Mouse (Mus musculus): ENCODE data around the gene Spag4. TPM values are rescaled to one million over a fixed set of nuclear protein-coding genes. Genes with fewer than 3 reads are reported as not detected.

The Spag4 gene
- 2.7 and 4.2 TPM in 2 replicates for polyA plus RNA-seq (2015; fragmentation: Nextera tagmentation; extraction: Ambion mirVana)

GRCm38 (mm10) chr2:156065099-156066041, at the start of gene Spag4:
Gene Spag4, plus strand, starts transcription at chr2:156065175.

GRCm38 (mm10) chr2:156052816-156053215, 12.2 kb upstream of the Spag4 start, which contains the start of gene Fer1l4:
Gene Fer1l4, minus strand, starts transcription at chr2:156052947.

DNA sequence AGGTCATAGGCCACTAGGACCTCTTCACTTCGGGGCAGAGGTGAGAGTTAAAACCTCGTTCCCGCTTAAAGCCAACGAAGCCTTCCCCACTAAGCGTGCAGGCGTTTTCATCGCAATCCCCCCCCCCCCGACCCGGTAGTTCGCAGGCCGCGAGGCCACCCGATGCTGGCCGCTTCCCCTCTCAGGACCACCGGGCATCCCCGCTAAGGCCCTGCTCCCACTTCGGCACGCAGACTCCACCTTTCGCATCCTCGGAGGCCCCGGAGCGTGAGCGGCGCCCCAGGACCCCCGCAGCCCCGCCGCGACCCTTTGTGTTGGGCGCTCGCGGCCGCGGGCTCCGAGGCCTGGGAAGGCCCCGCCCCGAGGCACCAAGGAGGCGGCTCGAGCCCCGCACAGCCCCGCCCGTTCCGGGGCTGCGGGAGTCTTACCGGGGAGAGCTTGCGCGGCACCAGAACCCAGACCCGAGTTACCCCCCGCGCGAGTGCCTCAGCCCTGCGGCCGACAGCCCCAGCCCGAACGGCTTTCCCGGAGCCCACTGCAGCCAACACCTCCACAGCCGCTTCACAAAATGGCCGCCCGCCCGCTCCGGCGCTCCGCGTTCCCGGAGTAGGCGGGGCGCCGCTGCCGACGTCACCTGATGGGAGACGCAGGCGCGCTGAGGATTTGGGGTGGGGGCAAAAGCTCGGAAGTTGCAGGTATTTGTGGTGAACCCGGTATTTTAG, 46.5 kb downstream of the Spag4 start, which contains the start of the genes Cpne1 and Rbm12:
TSS of gene Cpne1 (minus strand) at position 608 of the 722 bp plus-strand sequence.
TSS of gene Rbm12 (minus strand) at position 621 of the 722 bp plus-strand sequence.

Other genes with a start within 250 kb of the Spag4 start
- gene BC029722, start 245.7 kb upstream of the Spag4 start, polyA plus RNA-seq (2015; fragmentation: Nextera tagmentation; extraction: Ambion mirVana): 58.7 and 116 TPM in 2 replicates
- 166 and 202 TPM in 2 replicates for gene Eif6, start 238.2 kb upstream of the Spag4 start, polyA plus RNA-seq (2015; fragmentation: Nextera tagmentation; extraction: Ambion mirVana)
- gene Fam83c, start 230.3 kb upstream of the Spag4 start, polyA plus RNA-seq (2015; fragmentation: Nextera tagmentation; extraction: Ambion mirVana): 0.05 and 0.12 TPM in 2 replicates
- 80.5 and 107 TPM in 2 replicates for gene Uqcc1, start 134.9 kb upstream of the Spag4 start, polyA plus RNA-seq (2015; fragmentation: Nextera tagmentation; extraction: Ambion mirVana)
- gene Gm15557, start 124.4 kb upstream of the Spag4 start, polyA plus RNA-seq (2015; fragmentation: Nextera tagmentation; extraction: Ambion mirVana): 0.19 and 0.97 TPM in 2 replicates
- gene Gdf5, start 119.8 kb upstream of the Spag4 start, polyA plus RNA-seq (2015; fragmentation: Nextera tagmentation; extraction: Ambion mirVana): 0.63 and 0.97 TPM in 2 replicates
- 5.5 and 9.7 TPM in 2 replicates for gene Cep250, start 108.7 kb upstream of the Spag4 start, polyA plus RNA-seq (2015; fragmentation: Nextera tagmentation; extraction: Ambion mirVana)
- gene 6430550D23Rik, start 57.2 kb upstream of the Spag4 start, polyA plus RNA-seq (2015; fragmentation: Nextera tagmentation; extraction: Ambion mirVana): 1.1 and 2.0 TPM in 2 replicates
- gene Ergic3, start 57.1 kb upstream of the Spag4 start, polyA plus RNA-seq (2015; fragmentation: Nextera tagmentation; extraction: Ambion mirVana): 226 and 249 TPM in 2 replicates
- gene Fer1l4, start 12.2 kb upstream of the Spag4 start, polyA plus RNA-seq (2015; fragmentation: Nextera tagmentation; extraction: Ambion mirVana): 0.13 TPM in 1 of 2 replicates, not detected in the other
- gene Cpne1, start 46.8 kb downstream of the Spag4 start, polyA plus RNA-seq (2015; fragmentation: Nextera tagmentation; extraction: Ambion mirVana): 26.5 and 28.3 TPM in 2 replicates
- 8.5 and 12.1 TPM in 2 replicates for gene Rbm12, start 46.8 kb downstream of the Spag4 start, polyA plus RNA-seq (2015; fragmentation: Nextera tagmentation; extraction: Ambion mirVana)
- 4.5 and 7.1 TPM in 2 replicates for gene Gm28036, start 61.9 kb downstream of the Spag4 start, polyA plus RNA-seq (2015; fragmentation: Nextera tagmentation; extraction: Ambion mirVana)
- 691 and 754 TPM in 2 replicates for gene Romo1, start 78.9 kb downstream of the Spag4 start, polyA plus RNA-seq (2015; fragmentation: Nextera tagmentation; extraction: Ambion mirVana)
- gene Nfs1, start 79.0 kb downstream of the Spag4 start, polyA plus RNA-seq (2015; fragmentation: Nextera tagmentation; extraction: Ambion mirVana): 66.9 and 114 TPM in 2 replicates
- 340 and 572 TPM in 2 replicates for gene Rbm39, start 115.1 kb downstream of the Spag4 start, polyA plus RNA-seq (2015; fragmentation: Nextera tagmentation; extraction: Ambion mirVana)
- 45.5 and 52.4 TPM in 2 replicates for gene Phf20, start 131.3 kb downstream of the Spag4 start, polyA plus RNA-seq (2015; fragmentation: Nextera tagmentation; extraction: Ambion mirVana)
- 8.2 and 10.0 TPM in 2 replicates for gene Cnbd2, start 247.1 kb downstream of the Spag4 start, polyA plus RNA-seq (2015; fragmentation: Nextera tagmentation; extraction: Ambion mirVana)
- 190 and 208 TPM in 2 replicates for gene Scand1, start 247.5 kb downstream of the Spag4 start, polyA plus RNA-seq (2015; fragmentation: Nextera tagmentation; extraction: Ambion mirVana)